Mouse (Mus musculus) CD8-positive naive resting alpha-beta T cell, adult 2 months (primary cell): ENCODE measurements around the gene 2210407C18Rik.
A peak's percentile ranks its signal among the peaks of the same experiment; 100 is the strongest.

ENCODE experiments used
- DNase-seq, 2 experiments: peaks; one replicate each; pipeline ENCODE4 v3.0.0; 2022; ENCODE audit warnings: low read depth in 2 of 2, low spot score in 2 of 2

Gene 2210407C18Rik

GRCm38 (mm10) chr11:58602800-58603560 is 12.9 kb downstream of the 2210407C18Rik start:
- DNase-seq: no peak

- DNase-seq: no peak
These were observed 13.8 kb downstream of the 2210407C18Rik start for GRCm38 (mm10) chr11:58602062-58602461.

- DNase-seq: no peak
These were observed 18.0 kb downstream of the 2210407C18Rik start for GRCm38 (mm10) chr11:58597837-58598236.

GRCm38 (mm10) chr11:58594814-58595213 is 21.1 kb downstream of the 2210407C18Rik start, which contains the start of gene Olfr324:
Olfr324 (plus strand) TSS chr11:58595114.
- DNase-seq: no peak

GRCm38 (mm10) chr11:58588620-58589250 is 27.1 kb downstream of the 2210407C18Rik start:
- no peak for DNase-seq

- peak; percentile 25 to 27 for DNase-seq
These were observed 28.0 kb downstream of the 2210407C18Rik start for GRCm38 (mm10) chr11:58587898-58588348.

GRCm38 (mm10) chr11:58578636-58579035 is 37.2 kb downstream of the 2210407C18Rik start:
- DNase-seq: no peak

- no peak for DNase-seq
These were observed 38.4 kb downstream of the 2210407C18Rik start, which contains the start of gene Olfr325 for GRCm38 (mm10) chr11:58577430-58577829. Olfr325 (plus strand) TSS chr11:58577730.

- DNase-seq: no peak
These were observed 45.5 kb downstream of the 2210407C18Rik start, which contains the start of gene Olfr224 for GRCm38 (mm10) chr11:58570405-58570804. Olfr224 (minus strand) TSS chr11:58570553.
